Mouse (Mus musculus): Measurements from ENCODE around the gene Plekha1.

Plekha1 gene

DNA sequence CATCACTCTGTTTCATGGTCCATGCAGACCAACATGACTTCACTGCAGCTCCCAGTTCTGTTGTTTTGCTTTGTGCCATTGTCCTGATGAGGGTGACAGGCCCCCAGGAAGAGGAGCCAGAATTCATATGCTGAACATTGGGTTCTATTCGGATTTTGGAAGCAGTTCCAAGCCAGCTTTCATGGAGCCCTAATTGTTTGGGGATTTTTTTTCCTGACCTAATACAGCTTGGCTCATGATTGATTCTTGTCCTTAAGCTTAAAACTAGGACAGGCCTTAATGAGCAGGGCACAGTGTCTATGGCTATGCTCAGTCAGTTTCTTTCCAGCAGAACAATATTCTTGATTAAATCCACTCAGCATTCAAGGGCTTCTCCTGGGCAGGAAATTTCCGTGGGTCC, 52.7 kb downstream of the Plekha1 start:
- no peak for DNase-seq (ENCODE audit: low spot score)

GRCm38 (mm10) chr7:130922981-130923731, 57.6 kb downstream of the Plekha1 start:
- no peak for DNase-seq (ENCODE audit: low spot score)

GRCm38 (mm10) chr7:130930401-130930800, 64.8 kb downstream of the Plekha1 start:
- DNase-seq (ENCODE audit: low spot score), result no peak

DNA sequence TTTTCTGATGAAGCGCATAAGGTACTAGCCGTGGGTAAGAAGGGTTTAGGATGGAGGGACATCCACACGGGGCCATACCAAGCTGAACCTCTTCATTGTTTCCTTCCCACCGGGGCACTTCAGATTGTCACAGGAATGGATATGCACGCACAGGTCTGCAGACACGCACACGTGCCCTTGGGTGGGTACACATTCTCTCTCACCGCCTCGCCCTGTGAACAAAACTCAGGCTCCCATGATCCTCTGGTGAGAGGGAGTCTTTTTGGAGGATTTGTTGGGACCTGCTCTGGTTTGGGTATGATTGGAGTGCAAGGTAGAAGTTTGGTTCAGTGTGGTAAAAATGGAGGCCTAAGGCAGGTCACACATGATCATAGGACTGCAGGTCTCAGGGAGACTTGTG, 67.4 kb downstream of the Plekha1 start:
- no peak for DNase-seq (ENCODE audit: low spot score)

GRCm38 (mm10) chr7:130934654-130935053, 69.1 kb downstream of the Plekha1 start:
- no peak for DNase-seq (ENCODE audit: low spot score)

- no peak for DNase-seq (ENCODE audit: low spot score)
Observed at GRCm38 (mm10) chr7:130935421-130935792, 69.9 kb downstream of the Plekha1 start.

- DNase-seq (ENCODE audit: low spot score), result peak; percentile 68
Observed at GRCm38 (mm10) chr7:130935793-130936471, 70.4 kb downstream of the Plekha1 start, which contains the start of gene Htra1. TSS of gene Htra1 (plus strand) at chr7:130936111.

DNA sequence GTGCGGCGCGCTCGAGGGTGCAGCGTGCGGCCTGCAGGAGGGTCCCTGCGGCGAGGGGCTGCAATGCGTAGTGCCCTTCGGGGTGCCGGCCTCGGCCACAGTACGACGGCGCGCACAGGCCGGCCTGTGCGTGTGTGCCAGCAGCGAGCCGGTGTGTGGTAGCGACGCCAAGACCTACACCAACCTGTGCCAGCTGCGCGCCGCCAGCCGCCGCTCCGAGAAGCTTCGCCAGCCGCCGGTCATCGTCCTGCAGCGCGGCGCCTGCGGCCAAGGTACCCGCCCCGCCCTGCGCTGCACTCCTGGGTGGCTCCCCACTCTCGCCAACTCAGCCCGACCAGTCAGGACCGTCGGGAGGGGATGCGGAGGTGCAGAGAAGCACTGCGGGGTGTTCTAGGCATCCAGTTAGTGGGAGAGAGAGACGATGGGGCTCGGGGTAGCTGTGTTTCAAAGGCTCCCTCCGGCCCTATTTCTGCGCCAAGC, 71.0 kb downstream of the Plekha1 start:
- DNase-seq (ENCODE audit: low spot score), result peak; percentile 24

DNA sequence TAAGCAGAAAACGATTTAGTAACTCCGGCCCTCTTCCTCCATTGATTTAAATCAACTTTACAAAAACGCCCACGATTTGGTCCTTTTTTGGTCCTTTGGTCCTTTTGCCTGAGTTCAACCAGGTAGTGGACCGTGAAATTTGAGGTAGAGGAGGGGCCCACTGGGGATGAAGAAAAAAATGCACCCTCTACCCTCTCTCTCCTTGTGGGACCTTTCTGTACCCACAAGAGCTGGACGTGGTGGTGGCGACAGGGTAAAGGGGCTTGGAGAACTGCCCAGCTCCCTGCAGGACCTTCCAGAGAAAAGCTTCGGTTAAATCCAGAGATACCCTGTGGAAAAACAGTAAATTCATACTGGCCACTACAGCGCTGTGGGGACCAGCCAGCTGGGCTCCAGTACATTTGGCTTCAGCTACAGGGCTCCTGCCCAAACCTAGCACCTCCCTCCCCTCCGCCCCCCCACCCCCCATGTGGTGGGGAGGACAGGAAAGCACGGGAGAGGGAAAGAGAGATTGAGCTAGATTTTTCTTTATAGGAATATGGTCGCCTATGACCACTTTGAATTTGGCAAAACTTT, 71.8 kb downstream of the Plekha1 start:
- DNase-seq (ENCODE audit: low spot score), result no peak

DNA sequence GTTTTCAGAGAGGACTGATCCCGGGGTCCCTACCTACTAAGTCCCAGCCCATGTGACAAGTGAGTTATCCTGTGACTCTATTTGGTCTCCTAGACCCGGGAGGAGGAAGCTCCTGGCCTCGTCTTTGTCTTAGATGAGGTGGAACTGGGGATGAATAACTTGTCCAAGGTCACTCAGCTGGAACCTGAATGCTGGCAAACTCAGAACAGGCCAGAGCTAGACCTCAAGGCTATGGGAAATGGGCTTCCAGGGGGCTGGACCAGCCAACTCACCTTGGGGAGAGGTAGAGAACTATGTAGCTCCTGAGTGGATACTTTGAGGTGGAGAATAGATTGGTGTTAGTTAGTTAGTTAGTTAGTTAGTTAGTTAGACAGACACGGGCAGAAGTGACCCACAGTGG, 72.4 kb downstream of the Plekha1 start:
- no peak for DNase-seq (ENCODE audit: low spot score)

GRCm38 (mm10) chr7:130938896-130939295, 73.3 kb downstream of the Plekha1 start:
- DNase-seq (ENCODE audit: low spot score), result no peak

DNA sequence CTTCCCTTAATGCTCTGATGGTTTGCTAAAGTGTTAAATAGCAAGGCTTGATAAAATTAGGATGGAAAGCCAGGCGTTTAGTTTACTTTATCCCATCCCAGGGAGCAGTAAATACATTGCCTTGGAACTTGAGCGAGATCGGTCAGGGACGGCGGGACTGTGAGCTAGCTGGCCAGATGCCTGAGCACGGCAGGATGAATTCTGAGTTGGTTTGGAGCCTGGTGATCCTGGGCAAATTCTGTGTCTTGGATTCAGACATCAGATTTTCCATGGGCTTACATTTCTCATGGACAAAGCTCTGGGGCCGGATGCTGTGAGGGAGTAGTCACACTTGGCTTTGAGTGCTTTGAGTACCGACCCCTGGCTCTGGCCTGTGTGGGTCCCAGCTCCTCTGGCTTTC, 75.2 kb downstream of the Plekha1 start:
- DNase-seq (ENCODE audit: low spot score), result no peak

DNA sequence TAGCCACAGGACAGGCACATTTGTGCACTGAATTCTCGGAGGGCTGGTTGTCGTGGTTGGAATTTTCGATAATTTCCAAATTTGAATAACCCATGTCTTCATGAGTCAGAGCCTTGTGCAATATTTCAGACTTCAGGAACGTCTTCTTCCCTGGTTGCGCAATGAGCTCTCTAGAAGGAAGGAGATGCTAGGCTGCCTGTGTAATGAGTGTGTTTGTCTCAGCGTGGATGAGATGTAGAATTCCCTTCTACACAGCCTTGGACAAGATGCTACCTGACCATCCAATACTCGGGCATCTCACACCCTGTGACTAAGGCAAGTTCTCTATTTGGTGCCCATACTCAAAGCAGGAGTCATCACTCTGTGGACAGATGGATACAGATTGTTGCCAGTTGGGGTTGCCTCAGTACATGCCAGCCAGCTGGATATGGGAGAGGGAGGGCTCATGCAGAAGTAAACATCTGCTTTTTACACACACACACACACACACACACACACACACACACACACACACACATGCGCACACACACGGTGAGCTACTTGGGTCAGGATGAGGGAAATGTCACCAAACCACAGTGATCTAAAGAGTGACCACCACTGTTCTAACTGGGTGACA, 77.8 kb downstream of the Plekha1 start:
- no peak for DNase-seq (ENCODE audit: low spot score)

GRCm38 (mm10) chr7:130944766-130945475, 79.4 kb downstream of the Plekha1 start:
- no peak for DNase-seq (ENCODE audit: low spot score)

- DNase-seq (ENCODE audit: low spot score), result no peak
Observed at GRCm38 (mm10) chr7:130945730-130946129, 80.2 kb downstream of the Plekha1 start.

DNA sequence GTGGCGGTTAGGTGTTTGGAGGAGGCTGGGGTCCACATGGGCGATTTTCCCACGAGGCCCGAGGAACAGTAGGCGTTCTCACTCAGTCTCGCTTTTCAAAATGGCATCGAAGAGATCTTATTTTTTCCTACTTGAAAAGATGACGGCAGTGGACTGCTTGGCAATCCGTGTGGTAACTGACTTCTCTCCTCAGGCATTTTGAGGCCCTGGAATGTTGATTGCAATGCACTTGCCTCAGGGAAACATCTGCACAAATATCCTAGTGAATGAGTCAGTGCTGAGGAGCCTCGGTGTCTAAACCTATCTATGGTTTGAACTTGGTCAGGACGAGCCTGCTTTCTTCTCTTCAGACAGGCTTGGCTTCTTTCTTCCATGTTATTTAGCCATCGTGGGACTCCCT, 80.7 kb downstream of the Plekha1 start:
- DNase-seq (ENCODE audit: low spot score), result no peak

DNA sequence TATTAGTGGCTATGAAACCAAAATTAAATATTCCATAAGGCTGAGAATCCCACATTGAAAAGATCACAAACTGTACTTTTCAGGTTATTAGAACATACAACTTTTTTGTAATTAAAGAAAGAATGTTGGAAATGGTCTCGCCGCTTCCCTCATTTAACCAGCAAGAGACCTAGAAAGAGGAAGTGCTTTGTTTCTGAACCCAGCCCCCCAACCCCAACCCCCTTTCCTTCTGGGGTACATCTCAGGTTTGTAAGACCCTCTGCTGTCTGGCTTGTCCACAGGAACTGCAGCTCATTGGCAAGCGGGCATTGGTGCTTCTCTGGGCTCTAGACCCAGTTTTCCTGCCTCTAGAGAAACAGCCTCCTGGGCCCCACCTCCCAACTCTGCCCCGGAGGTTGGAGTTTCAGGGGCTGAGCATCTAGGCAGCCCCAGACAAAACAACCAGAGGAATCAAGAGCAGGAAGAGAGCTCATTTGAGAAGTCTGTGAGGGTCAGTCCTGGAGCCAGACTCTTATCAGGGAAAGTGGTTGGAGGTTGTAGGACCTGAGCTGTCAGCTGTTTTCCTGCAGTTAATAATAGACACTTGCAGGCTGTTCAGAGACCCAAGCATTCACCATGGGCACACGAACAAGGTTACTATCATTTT, 83.1 kb downstream of the Plekha1 start:
- DNase-seq (ENCODE audit: low spot score), result no peak

DNA sequence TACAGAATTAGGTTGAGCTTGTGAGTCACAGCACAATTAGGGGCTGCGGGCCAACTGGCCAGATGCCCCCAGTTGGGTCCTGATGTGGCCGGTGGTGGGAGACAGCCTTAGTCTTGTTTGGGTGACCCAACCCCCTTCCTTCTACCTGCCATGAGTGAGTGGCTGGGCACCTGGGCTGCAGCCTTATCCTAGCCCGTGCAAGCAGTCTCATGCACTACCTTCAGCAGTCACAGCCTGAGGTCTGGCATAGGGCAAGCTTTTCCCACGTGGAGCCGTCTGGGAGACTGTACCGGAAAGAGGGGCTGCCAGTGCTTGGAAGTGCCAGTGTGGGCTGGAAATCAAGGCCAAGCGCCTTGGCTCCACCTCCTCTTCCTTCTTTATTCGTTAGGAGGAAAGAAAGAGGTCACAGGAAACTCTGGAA, 83.8 kb downstream of the Plekha1 start:
- DNase-seq (ENCODE audit: low spot score), result no peak

GRCm38 (mm10) chr7:130950482-130950881, 84.9 kb downstream of the Plekha1 start:
- DNase-seq (ENCODE audit: low spot score), result no peak

- DNase-seq (ENCODE audit: low spot score), result no peak
Observed at GRCm38 (mm10) chr7:130951004-130951403, 85.4 kb downstream of the Plekha1 start.

GRCm38 (mm10) chr7:130953376-130953775, 87.8 kb downstream of the Plekha1 start:
- DNase-seq (ENCODE audit: low spot score), result no peak
